Mouse (Mus musculus): Measurements from ENCODE around the gene Hdac8. TPM values are rescaled to one million over a fixed set of nuclear protein-coding genes. Genes with fewer than 3 reads are reported as not detected.
A peak's percentile ranks its signal among the peaks of the same experiment; 100 is the strongest.

Hdac8 gene
- 11.5 and 11.8 TPM in 2 replicates for total RNA-seq (2021)
- long read RNA-seq, partial matches to known transcripts, result 0 of 6 reads
- long read RNA-seq, other reads (novel, unspliced or antisense), result 2 of 6 reads

DNA sequence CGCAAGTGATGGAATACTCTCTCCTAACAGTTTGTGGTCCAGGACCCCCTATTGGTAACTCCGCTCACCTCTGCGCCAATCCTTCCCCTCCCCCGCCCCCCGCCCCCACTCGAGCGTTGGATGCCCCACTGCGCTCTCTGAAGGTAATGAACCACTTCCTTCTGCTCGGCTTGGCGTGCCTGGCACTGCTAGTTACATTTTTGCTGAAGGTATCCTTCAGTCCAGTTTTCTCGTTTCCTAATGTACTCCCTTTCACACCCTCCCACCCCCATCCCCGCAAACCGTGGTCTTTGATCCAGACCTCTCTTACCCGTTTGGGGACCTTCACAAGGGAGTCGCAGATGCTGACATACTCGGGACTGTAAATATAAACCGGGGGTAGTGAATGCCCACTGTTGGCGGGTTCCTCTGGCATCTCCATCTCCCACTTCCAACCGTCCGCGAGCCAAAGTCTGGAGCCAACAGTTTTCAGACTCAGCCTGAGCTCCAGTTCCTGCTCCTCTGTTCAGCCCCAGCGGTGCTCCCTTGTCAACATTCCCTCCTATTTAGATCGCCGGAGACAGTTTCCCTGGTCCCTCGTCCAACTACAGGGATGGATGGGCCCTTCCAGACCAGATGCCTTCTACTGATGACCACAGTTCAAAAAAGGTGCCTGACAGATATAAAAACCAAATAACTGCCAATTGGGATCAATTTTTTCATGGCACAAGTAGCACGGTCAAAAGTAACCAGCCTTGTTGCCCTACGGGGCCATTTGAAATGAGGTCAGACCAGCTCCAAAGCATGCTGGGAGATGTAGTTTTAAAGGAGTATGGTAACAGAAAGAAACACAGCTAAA lies at the start of gene Hdac8:
Gene Hdac8, minus strand, starts transcription at position 716 of the 838 bp plus-strand sequence.
- peak; percentile 31 for DNase-seq

GRCm38 (mm10) chrX:102509205-102509604 lies 4.0 kb upstream of the Hdac8 start:
- DNase-seq, result no peak

DNA sequence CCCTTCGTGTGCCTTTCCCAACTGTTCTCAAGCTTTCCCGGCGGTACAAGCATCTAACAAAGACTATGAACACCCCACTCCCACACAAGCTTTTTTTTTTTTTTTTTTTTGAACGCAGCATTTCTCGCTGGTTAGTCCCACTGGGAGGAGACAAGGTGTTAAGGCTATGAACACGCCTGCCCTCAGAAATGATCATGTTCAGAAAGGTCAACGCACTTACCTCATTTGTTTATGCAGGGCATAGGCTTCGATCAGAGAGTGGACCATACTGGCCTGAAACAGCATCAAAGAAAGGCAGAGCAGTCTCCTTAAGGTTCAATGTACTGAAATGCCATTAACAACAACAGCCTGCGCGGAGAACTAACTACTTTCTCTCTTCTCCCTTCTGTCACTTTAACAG lies 980 bp downstream of the Hdac8 start:
- no peak for DNase-seq

GRCm38 (mm10) chrX:102493992-102494730 lies 11.0 kb downstream of the Hdac8 start:
- no peak for DNase-seq

- DNase-seq, result no peak
These were observed 19.6 kb downstream of the Hdac8 start for GRCm38 (mm10) chrX:102485575-102485974.

DNA sequence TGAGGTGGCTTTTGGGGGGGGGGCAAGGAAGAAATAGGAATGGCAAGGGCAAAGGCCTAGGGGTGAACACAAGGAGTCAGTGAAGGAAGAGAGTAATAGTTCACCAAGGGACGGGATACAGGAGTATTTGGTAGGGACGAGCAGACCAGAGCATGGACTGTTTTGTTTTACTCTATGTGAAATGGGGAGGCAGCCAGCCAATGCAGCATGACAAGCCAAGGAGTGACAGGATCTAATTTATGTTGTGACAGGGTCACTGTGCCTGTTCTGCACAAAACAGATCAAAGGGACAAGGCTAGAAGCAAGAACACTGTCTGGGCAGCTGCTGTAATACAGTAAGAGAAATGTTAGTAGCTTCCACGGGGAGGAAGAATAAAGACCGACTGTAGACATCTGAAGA lies 25.5 kb downstream of the Hdac8 start:
- peak; percentile 34 for DNase-seq

DNA sequence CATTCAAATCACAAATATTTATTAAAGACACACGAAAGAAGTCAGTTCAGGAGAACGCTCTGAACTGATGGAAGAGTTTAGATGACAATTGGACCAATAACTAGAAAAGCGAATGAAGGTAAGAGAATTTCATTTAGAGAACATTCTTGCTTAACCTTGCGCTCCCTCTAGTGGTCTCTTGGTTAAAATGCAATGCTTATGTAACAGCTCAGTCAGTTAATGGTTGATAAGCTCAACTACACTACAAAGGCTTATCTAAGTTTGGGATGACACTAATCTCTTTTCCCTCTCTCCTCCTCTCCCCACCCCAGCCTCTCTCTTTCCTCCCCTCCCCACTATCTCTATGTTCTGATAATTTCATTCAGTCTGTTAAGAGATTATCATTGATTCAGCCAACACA lies 26.2 kb downstream of the Hdac8 start:
- DNase-seq, result no peak

DNA sequence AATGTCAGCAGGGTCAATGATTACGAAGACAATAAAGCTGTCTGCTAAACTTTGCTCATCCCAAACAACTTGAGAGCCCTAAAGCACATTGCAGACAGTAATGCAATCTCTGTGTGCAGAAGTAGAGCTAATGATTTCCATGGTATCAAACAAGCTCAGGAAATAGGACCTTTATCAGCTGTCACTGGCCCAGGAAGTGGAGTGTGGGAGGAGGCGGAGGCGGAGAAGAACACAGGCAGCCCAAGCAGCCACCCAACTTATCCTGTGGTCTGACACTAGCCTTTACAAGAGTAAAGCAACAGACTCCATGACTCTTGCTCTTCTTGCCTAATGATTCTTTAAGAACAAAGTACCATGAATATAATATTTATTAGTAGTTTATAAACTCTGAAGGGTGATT lies 26.7 kb downstream of the Hdac8 start:
- DNase-seq, result no peak

- DNase-seq, result peak; percentile 63
These were observed 28.4 kb downstream of the Hdac8 start for GRCm38 (mm10) chrX:102476784-102477183.

GRCm38 (mm10) chrX:102475555-102475954 lies 29.6 kb downstream of the Hdac8 start:
- no peak for DNase-seq

GRCm38 (mm10) chrX:102418343-102419127 lies 86.6 kb downstream of the Hdac8 start:
- no peak for DNase-seq

DNA sequence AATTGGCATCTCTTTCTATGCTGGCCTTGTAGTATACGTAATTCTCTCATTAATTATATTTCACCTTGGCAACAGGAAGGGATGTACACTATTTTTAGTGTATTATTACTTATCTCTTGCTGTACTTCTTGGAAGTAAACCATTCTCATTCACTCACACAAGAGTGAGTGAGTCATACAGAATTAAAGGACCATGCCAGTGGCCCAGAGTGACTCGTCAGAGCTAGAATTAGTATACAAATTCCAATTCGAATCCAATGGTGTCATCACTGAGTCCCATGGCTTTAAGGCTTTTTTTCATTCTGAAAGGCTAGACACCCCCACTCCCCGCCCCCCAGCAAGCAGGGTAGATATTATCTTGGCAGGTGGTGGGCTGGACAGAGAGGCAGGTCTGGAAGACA lies 88.2 kb downstream of the Hdac8 start:
- DNase-seq, result no peak

DNA sequence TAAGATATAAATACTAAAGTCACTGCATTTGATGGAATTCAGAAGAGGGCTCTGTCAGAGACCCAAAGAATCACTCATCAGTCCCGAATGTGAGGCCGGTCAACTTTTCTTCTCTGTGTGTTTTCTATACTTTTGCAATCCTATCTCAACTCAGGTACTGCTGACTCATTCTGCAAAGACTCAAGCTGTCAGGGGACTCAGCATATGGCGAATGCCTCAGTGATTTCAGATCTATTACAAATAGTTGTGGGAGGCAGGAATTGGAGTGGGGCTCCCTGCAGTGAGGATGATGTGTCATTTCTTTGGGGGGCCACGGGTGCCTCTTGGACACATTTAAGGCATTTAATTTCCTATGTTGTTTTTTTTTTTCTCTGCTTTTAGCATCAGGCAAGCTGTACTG lies 88.8 kb downstream of the Hdac8 start:
- DNase-seq, result no peak

DNA sequence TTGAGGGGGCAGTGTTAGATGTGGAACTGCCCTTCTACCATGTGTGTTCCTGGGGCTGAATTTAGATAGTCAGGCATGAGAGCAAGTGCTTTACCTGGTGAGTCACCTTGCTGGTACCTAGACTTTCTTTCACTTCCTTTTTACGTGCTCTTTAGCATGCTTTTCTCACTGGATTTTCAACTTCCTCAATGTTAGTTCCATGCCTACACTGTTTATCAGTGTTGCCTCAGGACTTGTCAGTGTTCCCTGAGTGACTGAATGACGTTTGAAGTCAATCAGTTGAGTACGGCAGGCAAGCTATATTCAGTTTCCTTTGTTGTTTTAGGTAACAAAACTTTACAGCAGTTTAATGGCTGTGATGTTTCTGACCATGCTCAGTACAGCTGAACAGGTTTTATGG lies 120.4 kb downstream of the Hdac8 start:
- no peak for DNase-seq

- DNase-seq, result peak; percentile 20
These were observed 122.0 kb downstream of the Hdac8 start for GRCm38 (mm10) chrX:102383151-102383550.

DNA sequence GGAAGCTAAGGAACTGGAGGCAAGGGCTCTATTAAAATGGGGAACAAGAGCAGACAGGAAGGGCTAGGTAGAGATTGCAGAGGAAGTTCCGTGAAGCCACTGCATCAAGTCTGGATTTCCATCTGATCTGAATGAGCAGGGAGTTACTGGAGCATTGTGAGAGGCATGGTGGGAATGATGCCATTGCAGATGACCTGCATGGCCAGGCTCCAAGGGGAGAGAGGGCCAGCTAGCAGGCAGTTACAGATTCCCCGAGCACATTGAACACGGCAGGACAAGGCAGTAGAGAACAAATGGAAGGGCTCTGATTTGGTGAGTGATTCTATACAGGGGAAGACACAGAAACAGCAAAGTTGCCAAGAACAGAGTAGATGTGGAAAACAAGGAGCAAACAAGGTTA lies 138.6 kb downstream of the Hdac8 start:
- DNase-seq, result peak; percentile 19

GRCm38 (mm10) chrX:102362244-102362643 lies 142.9 kb downstream of the Hdac8 start:
- DNase-seq, result no peak

GRCm38 (mm10) chrX:102353412-102353811 lies 151.7 kb downstream of the Hdac8 start:
- DNase-seq, result no peak

DNA sequence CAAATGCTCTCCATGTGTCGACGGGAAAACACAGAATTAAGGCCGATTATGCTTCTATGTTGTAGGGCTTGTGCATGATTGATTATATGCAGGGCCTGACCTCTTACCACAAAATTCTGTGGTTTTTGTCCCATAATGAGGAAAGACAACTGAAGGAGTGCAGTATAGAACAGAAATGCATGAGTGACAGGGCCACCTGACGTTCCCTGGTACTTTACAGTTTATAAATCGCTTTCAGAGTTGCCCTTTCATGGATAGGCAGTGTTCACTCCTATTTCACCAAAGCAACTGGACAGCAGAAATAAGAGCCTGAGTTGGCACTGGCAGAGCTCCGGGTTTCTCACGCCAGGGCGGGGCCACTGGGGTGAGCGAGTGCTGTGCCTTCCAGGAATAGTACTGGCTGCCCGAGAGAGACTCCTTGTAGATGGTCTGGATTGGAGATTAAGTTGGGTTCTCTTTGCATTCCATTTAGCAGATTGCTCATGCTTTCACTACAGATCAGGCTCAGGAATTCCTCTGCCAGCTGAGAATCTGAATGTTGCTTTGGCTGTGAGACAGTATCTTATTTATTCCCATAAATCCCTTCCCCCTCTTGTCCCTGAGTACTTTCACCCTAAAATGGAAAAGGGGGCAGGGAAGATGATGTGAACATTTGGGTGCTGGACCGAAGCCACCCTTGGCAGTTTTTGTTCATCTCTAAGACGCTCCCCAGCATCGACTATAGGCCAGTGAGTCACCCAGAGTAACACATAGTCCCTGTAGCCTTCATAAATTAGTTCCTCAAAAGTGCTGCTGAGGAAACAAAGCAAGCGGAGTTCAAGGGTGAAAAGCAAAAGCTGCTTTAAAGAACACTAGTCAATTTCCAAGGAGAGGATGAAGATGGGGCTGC lies 155.1 kb downstream of the Hdac8 start:
- peak; percentile 24 for DNase-seq

DNA sequence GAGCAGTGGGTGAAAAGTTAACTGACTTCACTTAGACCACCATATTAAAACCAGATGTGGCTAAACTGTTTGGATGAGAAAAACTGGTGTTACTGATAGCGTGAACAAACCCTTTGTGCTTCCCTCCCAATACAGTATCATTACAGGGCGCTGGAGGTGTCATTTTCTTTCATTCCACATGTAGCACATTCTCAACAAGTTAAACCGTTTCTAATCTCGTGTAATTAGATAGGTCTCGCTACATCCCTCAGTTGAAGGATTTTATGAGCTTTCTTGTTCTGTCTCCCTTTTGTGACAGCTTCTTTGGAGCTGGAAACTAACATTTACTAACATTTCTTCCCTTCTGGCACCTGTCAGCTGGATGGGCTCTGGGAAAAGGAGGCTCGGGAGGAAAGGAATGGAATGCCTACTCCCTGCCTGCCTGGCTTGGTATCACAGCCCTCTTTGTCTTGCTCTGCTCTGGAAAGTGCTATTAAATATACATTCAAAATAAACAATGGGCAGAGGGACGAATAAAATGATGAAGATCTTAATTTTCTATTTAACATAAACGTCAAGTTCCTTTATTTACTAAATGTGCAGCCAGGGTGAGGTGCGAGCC lies 156.2 kb downstream of the Hdac8 start:
- no peak for DNase-seq

DNA sequence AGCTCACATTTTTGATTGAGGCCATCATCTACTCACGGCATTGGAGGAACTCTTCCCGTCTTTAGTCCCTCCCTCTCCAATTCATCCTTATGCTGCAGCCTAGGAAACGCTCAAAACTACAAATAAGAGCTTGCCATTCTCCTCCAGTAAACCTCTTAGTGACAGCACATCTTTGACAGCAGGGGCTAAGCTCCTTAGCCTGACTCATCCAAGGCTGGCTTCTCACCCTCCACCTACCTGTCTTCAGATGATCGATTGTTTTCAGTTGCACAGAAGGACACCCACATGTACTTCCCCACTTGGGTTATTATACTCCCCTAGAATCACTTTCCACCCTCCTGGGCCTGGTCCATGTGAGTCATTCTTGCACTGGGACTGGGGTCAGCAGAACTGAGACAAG lies 163.5 kb downstream of the Hdac8 start:
- peak; percentile 3 for DNase-seq
